8 mouse cellular contexts compared by ENCODE assay signal in genomic region chr11:102447497-102447896, GRCm38 (mm10). TPM values are rescaled to one million over a fixed set of nuclear protein-coding genes. Genes with fewer than 3 reads are reported as not detected.
DNase-seq lines count a peak whose midpoint lies in the region; ATAC-seq and TF ChIP-seq lines count a peak whose summit lies in the region.

Gene Fam171a2, minus strand, starts transcription at chr11:102447682.

- peak; percentile 86 for TF ChIP-seq POLR2A in olfactory bulb, adult 2 months (IDR thresholded peaks at IDR 0.05; ENCODE audit: insufficient read depth, low read depth, low read length)

- TF ChIP-seq CTCF in layer of hippocampus, adult 2 months (conservative IDR thresholded peaks at IDR 0.05), result peak; percentile 89
- peak; percentile 46 for TF ChIP-seq CTCF in lung, embryonic 14.5 days (IDR thresholded peaks at IDR 0.05; ENCODE audit: low read depth)
- peak; percentile 96 for TF ChIP-seq CTCF in olfactory bulb, adult 2 months (IDR thresholded peaks at IDR 0.05; ENCODE audit: insufficient read depth, low read depth, low read length)

- peaks cover 16% of the 10 kb centered on the region for H3K36me3 ChIP-seq in forebrain, embryonic 10.5 days (replicated peaks)
- no peaks in the 10 kb centered on the region for H3K36me3 ChIP-seq in heart, embryonic 16.5 days (ENCODE audit: control insufficient read depth, insufficient read depth)
- peaks cover 14% of the 10 kb centered on the region for H3K36me3 ChIP-seq in lung, embryonic 14.5 days (ENCODE audit: insufficient read depth)

- H3K9me3 ChIP-seq in forebrain, embryonic 10.5 days, result no peaks in the 10 kb centered on the region
- no peaks in the 10 kb centered on the region for H3K9me3 ChIP-seq in heart, embryonic 16.5 days (replicated peaks; ENCODE audit: control insufficient read depth, low read length)
- no peaks in the 10 kb centered on the region for H3K9me3 ChIP-seq in lung, embryonic 14.5 days (ENCODE audit: low read depth, low read length)

- H3K4me2 ChIP-seq in heart, embryonic 16.5 days (ENCODE audit: low read depth, low read length), result peak within 1 kb of the TSS; percentile 91
- peak within 1 kb of the TSS; percentile 69 for H3K4me2 ChIP-seq in lung, embryonic 14.5 days

- peaks cover 7% of the 10 kb centered on the region for H3K4me1 ChIP-seq in brown adipose tissue, adult 24 weeks (ENCODE audit: control insufficient read depth, insufficient read depth, insufficient read length, low read length)
- peaks cover 57% of the 10 kb centered on the region for H3K4me1 ChIP-seq in forebrain, embryonic 10.5 days
- H3K4me1 ChIP-seq in heart, embryonic 16.5 days (ENCODE audit: control insufficient read depth, insufficient read depth, low read length), result peaks cover 44% of the 10 kb centered on the region
- H3K4me1 ChIP-seq in lung, embryonic 14.5 days (ENCODE audit: insufficient read depth), result peaks cover 26% of the 10 kb centered on the region
- peaks cover 43% of the 10 kb centered on the region for H3K4me1 ChIP-seq in olfactory bulb, adult 2 months (ENCODE audit: control insufficient read depth, insufficient read depth, low read length)

- H3K27ac ChIP-seq in brown adipose tissue, adult 24 weeks (replicated peaks; ENCODE audit: low read depth, low read length), result no peak within 1 kb of the TSS
- peak within 1 kb of the TSS; percentile 97 for H3K27ac ChIP-seq in forebrain, embryonic 10.5 days
- peak within 1 kb of the TSS; percentile 89 for H3K27ac ChIP-seq in heart, embryonic 16.5 days (ENCODE audit: low read length)
- peak within 1 kb of the TSS; percentile 97 for H3K27ac ChIP-seq in layer of hippocampus, adult 2 months
- H3K27ac ChIP-seq in lung, embryonic 14.5 days (ENCODE audit: low read depth), result peak within 1 kb of the TSS; percentile 91
- H3K27ac ChIP-seq in olfactory bulb, adult 2 months (ENCODE audit: insufficient read depth, low read depth, low read length), result peak within 1 kb of the TSS; percentile 89

- peak within 1 kb of the TSS; percentile 79 for H3K4me3 ChIP-seq in brown adipose tissue, adult 24 weeks (ENCODE audit: insufficient read depth, low read depth, low read length)
- H3K4me3 ChIP-seq in forebrain, embryonic 10.5 days, result peak within 1 kb of the TSS; percentile 98
- peak within 1 kb of the TSS; percentile 93 for H3K4me3 ChIP-seq in heart, embryonic 16.5 days (ENCODE audit: low read length)
- H3K4me3 ChIP-seq in layer of hippocampus, adult 2 months, result peak within 1 kb of the TSS; percentile 85
- peak within 1 kb of the TSS; percentile 93 for H3K4me3 ChIP-seq in lung, embryonic 14.5 days (ENCODE audit: low read depth, low read length)
- H3K4me3 ChIP-seq in olfactory bulb, adult 2 months (ENCODE audit: insufficient read depth, low read depth, low read length), result peak within 1 kb of the TSS; percentile 94

- peak; percentile 80 for DNase-seq in MN1 (ENCODE audit: low spot score)
- peak; percentile 87 for DNase-seq in forebrain, embryonic 10.5 days (ENCODE audit: extremely low spot score, low spot score)
- peak in 1 of 2 experiments; percentile 92 for DNase-seq in layer of hippocampus, adult 2 months (ENCODE audit: low spot score in 2 of 2)
- DNase-seq in lung, embryonic 14.5 days, result peak; percentile 92
- peak; percentile 53 for DNase-seq in yolk sac, embryonic 10.5 days (ENCODE audit: low spot score)

- WGBS in forebrain, embryonic 10.5 days, result under 1% methylated on average over 40 of the region's 40 CpGs
- under 1% methylated on average over 37 of the region's 40 CpGs for WGBS in heart, embryonic 16.5 days
- under 1% methylated on average over 35 of the region's 40 CpGs for WGBS in lung, embryonic 14.5 days
- under 1% methylated on average over 37 of the region's 40 CpGs for WGBS in olfactory bulb, adult 2 months

- ATAC-seq in heart, embryonic 16.5 days (replicated peaks; ENCODE audit: extremely low read depth, insufficient read depth, low FRiP score), result peak; percentile 70
- peak; percentile 74 for ATAC-seq in lung, embryonic 14.5 days (ENCODE audit: insufficient read depth)

- peak within 1 kb of the TSS; percentile 96 for H3K9ac ChIP-seq in heart, embryonic 16.5 days (ENCODE audit: low read length)
- H3K9ac ChIP-seq in lung, embryonic 14.5 days, result peak within 1 kb of the TSS; percentile 96

- H3K27me3 ChIP-seq in forebrain, embryonic 10.5 days (ENCODE audit: poor library complexity, severe bottlenecking), result peaks cover 57% of the 10 kb centered on the region
- no peaks in the 10 kb centered on the region for H3K27me3 ChIP-seq in heart, embryonic 16.5 days (ENCODE audit: control insufficient read depth, insufficient read depth, low read length)
- peaks cover 5% of the 10 kb centered on the region; the same call in 1 of the 2 replicates for H3K27me3 ChIP-seq in lung, embryonic 14.5 days (ENCODE audit: insufficient read depth, low read length)

RNA-seq across cellular contexts. Expression of gene Fam171a2, which starts in this region (rescaled TPM):
- polyA plus RNA-seq in brown adipose tissue, adult 24 weeks (2012; ENCODE audit: insufficient read depth, insufficient read length, missing spikeins), result 0.63 and 1.0 TPM in 2 replicates
- 2.2 and 2.8 TPM in 2 replicates for polyA plus RNA-seq in forebrain, embryonic 10.5 days (2016; fragmentation: Nextera tagmentation; extraction: Ambion mirVana)
- 3.0 and 3.9 TPM in 2 replicates for polyA plus RNA-seq in heart, embryonic 16.5 days (2015; fragmentation: Nextera tagmentation; extraction: Ambion mirVana)
- 100 to 1,000 TPM in 1 of 2 experiments, 10 to 100 TPM in 1; 92.5 to 102 TPM for total RNA-seq in layer of hippocampus, adult 2 months (2021)
- 7.4 and 8.3 TPM in 2 replicates for polyA plus RNA-seq in lung, embryonic 14.5 days (2014; fragmentation: Nextera tagmentation; extraction: Ambion mirVana)
- not detected in 2 replicates for polyA plus RNA-seq in olfactory bulb, adult 2 months (2012; ENCODE audit: insufficient read depth, insufficient read length, low replicate concordance, missing spikeins)

Comparison
In these comparisons a context has a peak if more than half of its experiments do, and no peak if none do; other contexts are left out.
1. CTCF ChIP-seq: peak in every context shown above with its lines; median percentile 96 in olfactory bulb, adult 2 months; 89 in layer of hippocampus, adult 2 months; 46 in lung, embryonic 14.5 days.